Mouse (Mus musculus): Measurements from ENCODE around the gene Gbp10.
"Not testable (repeated sequence)": the region's sequence is repeated elsewhere in the genome, so short reads cannot be mapped to it uniquely, and the experiment has no call there.

DNA sequence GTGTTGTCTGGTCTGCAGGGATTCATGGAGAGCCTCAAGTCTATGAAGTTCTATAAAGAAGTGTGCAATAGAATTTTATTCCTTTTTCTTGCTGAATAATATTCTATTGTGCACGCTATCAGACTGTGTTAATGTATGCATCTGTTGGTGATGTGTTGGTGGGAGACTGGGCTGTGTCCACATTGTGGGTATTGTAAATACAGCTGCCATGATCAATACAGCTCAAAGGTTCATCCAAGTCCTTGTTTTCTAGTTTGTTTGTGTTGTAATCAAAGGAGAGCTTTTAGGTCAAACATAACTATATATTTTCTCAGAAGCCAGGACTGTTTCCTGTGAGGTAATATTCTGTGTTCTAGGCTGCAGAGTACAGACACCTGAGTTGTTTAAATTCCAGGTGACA lies 40.2 kb downstream of the Gbp10 start:
- TF ChIP-seq EP300, CTCF (IDR thresholded peaks at IDR 0.05; ENCODE audit: low read depth): not testable (repeated sequence)
